Mouse (Mus musculus): ENCODE data around the gene Arl14ep.

The Arl14ep gene

DNA sequence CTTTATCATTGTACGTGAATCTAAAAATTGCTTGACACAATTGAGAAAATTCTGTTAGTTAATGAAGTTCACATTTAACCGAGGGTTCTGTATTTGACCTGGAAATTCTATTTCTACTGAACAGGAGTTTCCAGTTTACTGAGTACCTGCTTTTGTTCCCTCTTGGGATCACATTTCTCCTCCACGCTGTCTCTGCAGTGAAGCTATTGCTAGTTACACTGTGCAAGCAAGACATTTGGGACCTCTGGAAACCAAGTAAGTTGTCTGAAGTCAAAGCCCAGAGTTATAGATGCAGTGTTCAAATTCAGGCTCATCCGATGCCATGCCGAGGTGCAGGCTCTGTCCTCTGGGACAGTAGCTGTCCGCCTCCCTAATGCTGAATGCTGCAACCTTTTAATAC is 19.2 kb downstream of the Arl14ep start:
- WGBS, result 66% methylated on average over 6 of the region's 6 CpGs

- 58% methylated on average over 1 of the region's 1 CpGs for WGBS
Observed at GRCm38 (mm10) chr2:106942451-106942850, 31.8 kb downstream of the Arl14ep start.

- 92% methylated on average over 2 of the region's 2 CpGs for WGBS
Observed at GRCm38 (mm10) chr2:106935681-106936080, 38.5 kb downstream of the Arl14ep start.

DNA sequence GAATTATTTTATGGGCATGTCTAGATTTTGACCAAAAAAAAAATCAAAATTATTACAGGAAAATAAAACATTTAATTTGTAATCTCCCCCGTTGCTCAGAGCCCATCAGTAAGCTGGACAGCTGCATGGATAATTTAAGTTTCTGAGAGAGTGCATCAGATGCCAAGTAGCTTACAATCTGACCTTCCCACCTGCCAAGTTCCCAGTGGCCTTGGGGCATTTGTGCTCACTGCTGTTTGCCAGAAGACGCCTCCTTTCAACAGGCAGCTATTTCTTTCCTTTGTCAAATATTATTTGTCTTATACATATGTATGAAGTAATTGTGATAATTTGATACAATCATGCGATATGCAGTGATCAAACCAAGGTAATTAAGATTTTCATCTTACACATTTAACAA is 44.3 kb downstream of the Arl14ep start:
- WGBS, result 75% methylated on average over 3 of the region's 3 CpGs
